Mouse (Mus musculus): Measurements from ENCODE around the gene Sgpp2. TPM values are rescaled to one million over a fixed set of nuclear protein-coding genes. Genes with fewer than 3 reads are reported as not detected.

The Sgpp2 gene
- polyA plus RNA-seq, 1 experiment from 2014 or later, result 20.5 TPM

- no peak overlapping the region for H3K27ac ChIP-seq (replicated peaks)
- H3K36me3 ChIP-seq (ENCODE audit: control insufficient read depth, insufficient read depth, low read length), result no peaks in the 10 kb centered on the region
- H3K9ac ChIP-seq (ENCODE audit: low read length), result no peak overlapping the region
- no peak overlapping the region for H3K4me3 ChIP-seq (ENCODE audit: low read depth, low read length)
- no peak for ATAC-seq (ENCODE audit: low FRiP score, low TSS enrichment)
- TF ChIP-seq EP300 (optimal IDR thresholded peaks at IDR 0.05), result no peak
- TF ChIP-seq CTCF (IDR thresholded peaks at IDR 0.05; ENCODE audit: low read depth), result no peak
- H3K27me3 ChIP-seq (ENCODE audit: control insufficient read depth, insufficient read depth, low read length), result no peaks in the 10 kb centered on the region
- H3K4me2 ChIP-seq (replicated peaks; ENCODE audit: low read depth), result no peak overlapping the region
- 66% methylated on average over 5 of the region's 5 CpGs for WGBS
- H3K4me1 ChIP-seq (replicated peaks; ENCODE audit: control insufficient read depth, insufficient read depth), result no peaks in the 10 kb centered on the region
- no peak for DNase-seq (ENCODE audit: low spot score)
- no peaks in the 10 kb centered on the region for H3K9me3 ChIP-seq (ENCODE audit: control insufficient read depth, low read length)
Measured at GRCm38 (mm10) chr1:78340584-78340983, 30.4 kb downstream of the Sgpp2 start.

- Histone ChIP-seq H3K27me3 (ENCODE audit: control insufficient read depth, insufficient read depth, low read length) (no peaks in the 10 kb centered on the region), H3K27ac (replicated peaks) (no peak overlapping the region), H3K9ac (ENCODE audit: low read length) (no peak overlapping the region), H3K9me3 (ENCODE audit: control insufficient read depth, low read length) (no peaks in the 10 kb centered on the region), H3K4me1 (replicated peaks; ENCODE audit: control insufficient read depth, insufficient read depth) (no peaks in the 10 kb centered on the region), H3K4me3 (ENCODE audit: low read depth, low read length) (no peak overlapping the region), H3K36me3 (ENCODE audit: control insufficient read depth, insufficient read depth, low read length) (no peaks in the 10 kb centered on the region), H3K4me2 (replicated peaks; ENCODE audit: low read depth) (no peak overlapping the region)
- ATAC-seq (ENCODE audit: low FRiP score, low TSS enrichment) (no peak), DNase-seq (ENCODE audit: low spot score) (no peak)
- WGBS, result 84% methylated on average over 12 of the region's 12 CpGs
- TF ChIP-seq CTCF (IDR thresholded peaks at IDR 0.05; ENCODE audit: low read depth), result no peak
- TF ChIP-seq EP300 (optimal IDR thresholded peaks at IDR 0.05), result no peak
Measured at GRCm38 (mm10) chr1:78347317-78347806, 37.2 kb downstream of the Sgpp2 start.

GRCm38 (mm10) chr1:78349219-78349618, 39.1 kb downstream of the Sgpp2 start:
- no peaks in the 10 kb centered on the region for H3K4me1 ChIP-seq (replicated peaks; ENCODE audit: control insufficient read depth, insufficient read depth)
- no peak for TF ChIP-seq CTCF (IDR thresholded peaks at IDR 0.05; ENCODE audit: low read depth)
- TF ChIP-seq EP300 (optimal IDR thresholded peaks at IDR 0.05), result no peak
- H3K36me3 ChIP-seq (ENCODE audit: control insufficient read depth, insufficient read depth, low read length), result no peaks in the 10 kb centered on the region
- ATAC-seq (ENCODE audit: low FRiP score, low TSS enrichment) (no peak), DNase-seq (ENCODE audit: low spot score) (no peak)
- no peak overlapping the region for H3K4me3 ChIP-seq (ENCODE audit: low read depth, low read length)
- H3K27ac ChIP-seq (replicated peaks), result no peak overlapping the region
- H3K9me3 ChIP-seq (ENCODE audit: control insufficient read depth, low read length), result no peaks in the 10 kb centered on the region
- H3K4me2 ChIP-seq (replicated peaks; ENCODE audit: low read depth), result no peak overlapping the region
- no peaks in the 10 kb centered on the region for H3K27me3 ChIP-seq (ENCODE audit: control insufficient read depth, insufficient read depth, low read length)
- no peak overlapping the region for H3K9ac ChIP-seq (ENCODE audit: low read length)
- 71% methylated on average over 1 of the region's 1 CpGs for WGBS

- ATAC-seq (ENCODE audit: low FRiP score, low TSS enrichment) (peak; percentile 78), DNase-seq (ENCODE audit: low spot score) (no peak)
- H3K4me2 ChIP-seq (replicated peaks; ENCODE audit: low read depth), result no peak overlapping the region
- TF ChIP-seq CTCF (IDR thresholded peaks at IDR 0.05; ENCODE audit: low read depth), result no peak
- no peaks in the 10 kb centered on the region for H3K9me3 ChIP-seq (ENCODE audit: control insufficient read depth, low read length)
- H3K27ac ChIP-seq (replicated peaks), result peak overlapping the region; percentile 56
- H3K27me3 ChIP-seq (ENCODE audit: control insufficient read depth, insufficient read depth, low read length), result no peaks in the 10 kb centered on the region
- H3K9ac ChIP-seq (ENCODE audit: low read length), result no peak overlapping the region
- no peaks in the 10 kb centered on the region for H3K4me1 ChIP-seq (replicated peaks; ENCODE audit: control insufficient read depth, insufficient read depth)
- WGBS, result 81% methylated on average over 1 of the region's 1 CpGs
- H3K36me3 ChIP-seq (ENCODE audit: control insufficient read depth, insufficient read depth, low read length), result no peaks in the 10 kb centered on the region
- H3K4me3 ChIP-seq (ENCODE audit: low read depth, low read length), result no peak overlapping the region
Measured at GRCm38 (mm10) chr1:78353254-78353653, 43.1 kb downstream of the Sgpp2 start.

GRCm38 (mm10) chr1:78355123-78355522, 45.0 kb downstream of the Sgpp2 start:
- H3K4me2 ChIP-seq (replicated peaks; ENCODE audit: low read depth), result no peak overlapping the region
- no peaks in the 10 kb centered on the region for H3K36me3 ChIP-seq (ENCODE audit: control insufficient read depth, insufficient read depth, low read length)
- 16% methylated on average over 4 of the region's 4 CpGs for WGBS
- DNase-seq (ENCODE audit: low spot score) (peak; percentile 34), ATAC-seq (ENCODE audit: low FRiP score, low TSS enrichment) (no peak)
- no peaks in the 10 kb centered on the region for H3K9me3 ChIP-seq (ENCODE audit: control insufficient read depth, low read length)
- H3K27ac ChIP-seq (replicated peaks), result no peak overlapping the region
- TF ChIP-seq EP300 (optimal IDR thresholded peaks at IDR 0.05), result no peak
- no peak for TF ChIP-seq CTCF (IDR thresholded peaks at IDR 0.05; ENCODE audit: low read depth)
- H3K9ac ChIP-seq (ENCODE audit: low read length), result no peak overlapping the region
- no peak overlapping the region for H3K4me3 ChIP-seq (ENCODE audit: low read depth, low read length)
- H3K4me1 ChIP-seq (replicated peaks; ENCODE audit: control insufficient read depth, insufficient read depth), result no peaks in the 10 kb centered on the region
- no peaks in the 10 kb centered on the region for H3K27me3 ChIP-seq (ENCODE audit: control insufficient read depth, insufficient read depth, low read length)

- H3K36me3 ChIP-seq (ENCODE audit: control insufficient read depth, insufficient read depth, low read length), result no peaks in the 10 kb centered on the region
- 59% methylated on average over 4 of the region's 4 CpGs for WGBS
- ATAC-seq (ENCODE audit: low FRiP score, low TSS enrichment) (no peak), DNase-seq (ENCODE audit: low spot score) (no peak)
- TF ChIP-seq CTCF (IDR thresholded peaks at IDR 0.05; ENCODE audit: low read depth), result no peak
- no peak for TF ChIP-seq EP300 (optimal IDR thresholded peaks at IDR 0.05)
- no peak overlapping the region for H3K27ac ChIP-seq (replicated peaks)
- no peaks in the 10 kb centered on the region for H3K27me3 ChIP-seq (ENCODE audit: control insufficient read depth, insufficient read depth, low read length)
- H3K4me1 ChIP-seq (replicated peaks; ENCODE audit: control insufficient read depth, insufficient read depth), result no peaks in the 10 kb centered on the region
- H3K9me3 ChIP-seq (ENCODE audit: control insufficient read depth, low read length), result no peaks in the 10 kb centered on the region
- H3K4me2 ChIP-seq (replicated peaks; ENCODE audit: low read depth), result no peak overlapping the region
- no peak overlapping the region for H3K4me3 ChIP-seq (ENCODE audit: low read depth, low read length)
- H3K9ac ChIP-seq (ENCODE audit: low read length), result no peak overlapping the region
Measured at GRCm38 (mm10) chr1:78357415-78357814, 47.3 kb downstream of the Sgpp2 start.

Measured in stomach, postnatal 0 days (tissue).